Mouse (Mus musculus): Measurements from ENCODE around the gene Fastkd5.
"Not testable (repeated sequence)": the region's sequence is repeated elsewhere in the genome, so short reads cannot be mapped to it uniquely, and the experiment has no call there.

The Fastkd5 gene

GRCm38 (mm10) chr2:130629839-130630203 is at the start of gene Fastkd5, which contains the start of gene Ubox5:
Gene Fastkd5 (minus strand): TSS chr2:130630027.
Gene Ubox5 (minus strand): TSS chr2:130630038.
- peak; percentile 88 for DNase-seq (ENCODE audit: low read depth)

- no peak for DNase-seq (ENCODE audit: low read depth)
Observed at GRCm38 (mm10) chr2:130679154-130679553, 49.3 kb upstream of the Fastkd5 start.

GRCm38 (mm10) chr2:130677211-130677610 is 47.4 kb upstream of the Fastkd5 start:
- DNase-seq (ENCODE audit: low read depth) = no peak

GRCm38 (mm10) chr2:130667559-130667958 is 37.7 kb upstream of the Fastkd5 start, which contains the start of gene Itpa:
Gene Itpa (plus strand): TSS chr2:130667610.
- peak; percentile 88 for DNase-seq (ENCODE audit: low read depth)

GRCm38 (mm10) chr2:130664102-130664701 is 34.4 kb upstream of the Fastkd5 start, which contains the start of gene Ddrgk1:
Gene Ddrgk1 (minus strand): TSS chr2:130664659.
- DNase-seq (ENCODE audit: low read depth) = peak; percentile 95

- DNase-seq (ENCODE audit: low read depth) = no peak
Observed at GRCm38 (mm10) chr2:130663342-130663741, 33.5 kb upstream of the Fastkd5 start.

- no peak for DNase-seq (ENCODE audit: low read depth)
Observed at GRCm38 (mm10) chr2:130658530-130658929, 28.7 kb upstream of the Fastkd5 start.

GRCm38 (mm10) chr2:130657541-130657940 is 27.7 kb upstream of the Fastkd5 start:
- DNase-seq (ENCODE audit: low read depth) = no peak

GRCm38 (mm10) chr2:130656536-130656935 is 26.7 kb upstream of the Fastkd5 start:
- no peak for DNase-seq (ENCODE audit: low read depth)

- DNase-seq (ENCODE audit: low read depth) = no peak
Observed at GRCm38 (mm10) chr2:130655660-130656339, 26.0 kb upstream of the Fastkd5 start.

- no peak for DNase-seq (ENCODE audit: low read depth)
Observed at GRCm38 (mm10) chr2:130653760-130654159, 23.9 kb upstream of the Fastkd5 start.

GRCm38 (mm10) chr2:130653303-130653702 is 23.5 kb upstream of the Fastkd5 start:
- no peak for DNase-seq (ENCODE audit: low read depth)

GRCm38 (mm10) chr2:130649028-130649427 is 19.2 kb upstream of the Fastkd5 start:
- not testable (repeated sequence) for DNase-seq (ENCODE audit: low read depth)

GRCm38 (mm10) chr2:130645198-130645597 is 15.4 kb upstream of the Fastkd5 start:
- DNase-seq (ENCODE audit: low read depth) = no peak

GRCm38 (mm10) chr2:130642684-130643369 is 13.0 kb upstream of the Fastkd5 start, which contains the start of gene Lzts3:
Gene Lzts3 (minus strand): TSS chr2:130642803.
- peak; percentile 85 for DNase-seq (ENCODE audit: low read depth)

GRCm38 (mm10) chr2:130642197-130642660 is 12.4 kb upstream of the Fastkd5 start:
- DNase-seq (ENCODE audit: low read depth) = peak; percentile 63

- no peak for DNase-seq (ENCODE audit: low read depth)
Observed at GRCm38 (mm10) chr2:130641351-130642025, 11.7 kb upstream of the Fastkd5 start.

- DNase-seq (ENCODE audit: low read depth) = no peak
Observed at GRCm38 (mm10) chr2:130639276-130639675, 9.4 kb upstream of the Fastkd5 start.

GRCm38 (mm10) chr2:130638101-130638611 is 8.3 kb upstream of the Fastkd5 start:
- no peak for DNase-seq (ENCODE audit: low read depth)

- DNase-seq (ENCODE audit: low read depth) = peak; percentile 48
Observed at GRCm38 (mm10) chr2:130635847-130636246, 6.0 kb upstream of the Fastkd5 start.

- peak; percentile 51 for DNase-seq (ENCODE audit: low read depth)
Observed at GRCm38 (mm10) chr2:130634739-130635411, 5.0 kb upstream of the Fastkd5 start.

Measured in naive thymus-derived CD4-positive, alpha-beta T cell, adult 2 months (primary cell).